Mouse (Mus musculus): ENCODE data around the gene Timp2.
A peak's percentile ranks its signal among the peaks of the same experiment; 100 is the strongest.

Gene Timp2

GRCm38 (mm10) chr11:118369657-118370056 is 14.1 kb upstream of the Timp2 start:
- no peak for DNase-seq (ENCODE audit: low read depth, low spot score)

- no peak for DNase-seq (ENCODE audit: low read depth, low spot score)
Observed at GRCm38 (mm10) chr11:118369251-118369650, 13.7 kb upstream of the Timp2 start.

GRCm38 (mm10) chr11:118368330-118368729 is 12.8 kb upstream of the Timp2 start:
- DNase-seq (ENCODE audit: low read depth, low spot score): no peak

DNA sequence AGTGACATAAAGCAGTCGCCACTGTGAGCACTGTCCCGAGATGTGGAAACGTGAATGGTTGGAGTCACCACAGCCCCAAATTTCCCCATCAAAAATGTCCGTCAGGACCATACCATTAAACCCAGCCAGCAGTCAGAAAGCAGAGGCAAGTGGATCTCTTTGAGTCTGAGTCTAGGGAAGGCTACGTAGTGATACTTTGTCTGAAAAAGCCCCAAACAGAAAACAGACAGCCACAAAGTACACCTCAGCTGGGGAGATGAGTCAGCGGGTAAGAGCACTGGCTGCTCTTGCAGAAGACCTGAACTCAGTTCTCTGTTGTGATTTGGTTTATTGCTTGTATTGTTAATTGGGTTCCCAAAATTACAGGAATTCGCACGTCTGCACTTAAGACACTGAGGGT is 11.0 kb upstream of the Timp2 start:
- DNase-seq (ENCODE audit: low read depth, low spot score): no peak

- DNase-seq (ENCODE audit: low read depth, low spot score): no peak
Observed at GRCm38 (mm10) chr11:118366108-118366507, 10.6 kb upstream of the Timp2 start.

DNA sequence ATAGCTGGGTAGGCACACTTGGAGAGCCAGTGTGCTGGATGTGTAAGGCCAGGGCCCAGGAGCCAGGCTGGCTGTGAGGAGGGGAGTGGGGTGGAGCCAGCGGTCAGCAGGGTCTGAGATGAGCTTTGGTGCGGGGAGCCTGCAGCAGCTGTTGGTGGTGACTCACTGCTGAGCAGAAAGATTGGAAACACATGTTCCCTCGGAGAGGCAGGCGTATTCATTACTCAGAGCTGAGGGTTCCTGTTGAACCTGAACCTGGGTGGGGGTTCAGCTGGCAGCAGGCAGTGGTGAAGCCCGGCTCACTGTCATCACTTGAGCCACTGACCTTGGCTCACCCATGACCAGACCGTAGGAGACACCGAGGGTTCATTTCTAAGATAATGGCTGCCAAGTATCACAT is 9.6 kb upstream of the Timp2 start:
- peak; percentile 80 for DNase-seq (ENCODE audit: low read depth, low spot score)

- no peak for DNase-seq (ENCODE audit: low read depth, low spot score)
Observed at GRCm38 (mm10) chr11:118364021-118364420, 8.5 kb upstream of the Timp2 start.

DNA sequence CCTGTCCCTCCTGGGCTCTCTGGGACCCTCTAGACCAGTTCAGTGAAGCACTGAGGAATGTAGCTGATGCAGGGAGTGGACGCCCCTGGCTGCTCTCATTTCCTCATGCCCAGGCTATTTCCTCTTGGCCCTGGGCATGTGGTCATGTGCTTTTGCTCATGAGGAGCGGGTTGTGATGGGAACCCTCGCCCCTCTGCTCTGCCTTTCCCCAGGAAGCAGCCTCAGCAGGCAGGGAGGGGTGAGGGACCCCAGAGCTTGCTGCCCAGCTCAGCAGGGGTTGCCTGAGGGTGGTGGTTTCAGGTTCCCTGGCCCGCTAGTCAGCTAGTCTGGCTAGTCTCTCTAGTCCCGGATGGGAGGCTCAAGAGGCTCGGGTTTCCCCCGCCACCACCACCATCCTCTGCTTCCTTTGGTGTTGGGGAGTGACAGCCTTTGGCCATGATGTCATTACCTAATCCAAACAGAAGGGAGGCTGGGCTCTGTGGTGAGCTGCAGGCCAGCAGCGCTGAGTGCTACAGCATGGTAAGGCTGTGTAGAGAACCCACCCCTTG is 7.5 kb upstream of the Timp2 start:
- DNase-seq (ENCODE audit: low read depth, low spot score): peak; percentile 70

GRCm38 (mm10) chr11:118362501-118362900 is 7.0 kb upstream of the Timp2 start:
- no peak for DNase-seq (ENCODE audit: low read depth, low spot score)

- DNase-seq (ENCODE audit: low read depth, low spot score): no peak
Observed at GRCm38 (mm10) chr11:118360907-118361341, 5.4 kb upstream of the Timp2 start.

DNA sequence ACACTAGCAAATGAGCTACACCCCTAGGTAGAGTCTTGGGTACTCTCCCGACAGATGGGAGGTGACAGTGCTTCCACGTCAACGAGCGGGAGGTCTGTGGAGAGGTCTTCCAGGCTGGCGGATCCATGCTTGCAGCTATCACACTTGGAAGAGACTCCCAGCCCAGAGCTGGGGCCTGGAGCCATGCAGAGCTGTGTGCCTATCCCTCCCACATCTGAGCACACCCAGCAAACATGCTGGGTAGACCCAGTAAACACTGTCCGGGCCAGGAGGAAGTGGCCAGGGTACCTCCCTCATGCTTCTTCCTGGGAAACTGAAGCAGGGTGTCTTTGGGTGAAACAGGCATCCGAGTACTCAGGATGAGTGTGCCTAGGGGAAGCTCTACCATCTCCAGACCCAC is 5.0 kb upstream of the Timp2 start:
- DNase-seq (ENCODE audit: low read depth, low spot score): no peak

DNA sequence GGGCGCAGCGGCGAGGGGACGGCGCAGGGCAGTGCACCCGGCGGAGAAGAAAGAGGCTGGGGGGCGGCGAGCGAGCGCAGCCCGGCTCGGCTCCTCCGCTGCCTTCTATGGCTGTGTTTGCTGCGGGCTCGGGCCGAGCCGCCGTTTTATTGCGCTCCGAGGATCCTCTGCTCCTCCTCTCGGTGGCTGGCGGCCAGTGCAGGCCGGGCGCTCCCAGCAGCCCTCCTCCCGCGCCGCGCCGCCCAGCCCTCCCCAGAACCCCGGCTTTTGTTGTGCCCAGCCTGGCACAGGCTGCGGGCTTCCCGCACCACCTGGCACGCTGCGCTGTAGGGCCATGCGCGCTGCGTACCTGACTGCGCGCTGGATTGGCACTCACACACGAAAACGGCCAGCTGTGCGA is 335 bp downstream of the Timp2 start:
- DNase-seq (ENCODE audit: low read depth, low spot score): peak; percentile 81

- no peak for DNase-seq (ENCODE audit: low read depth, low spot score)
Observed at GRCm38 (mm10) chr11:118354636-118355191, 826 bp downstream of the Timp2 start.

- DNase-seq (ENCODE audit: low read depth, low spot score): no peak
Observed at GRCm38 (mm10) chr11:118349494-118349893, 6.0 kb downstream of the Timp2 start.

GRCm38 (mm10) chr11:118348877-118349276 is 6.7 kb downstream of the Timp2 start:
- no peak for DNase-seq (ENCODE audit: low read depth, low spot score)

DNA sequence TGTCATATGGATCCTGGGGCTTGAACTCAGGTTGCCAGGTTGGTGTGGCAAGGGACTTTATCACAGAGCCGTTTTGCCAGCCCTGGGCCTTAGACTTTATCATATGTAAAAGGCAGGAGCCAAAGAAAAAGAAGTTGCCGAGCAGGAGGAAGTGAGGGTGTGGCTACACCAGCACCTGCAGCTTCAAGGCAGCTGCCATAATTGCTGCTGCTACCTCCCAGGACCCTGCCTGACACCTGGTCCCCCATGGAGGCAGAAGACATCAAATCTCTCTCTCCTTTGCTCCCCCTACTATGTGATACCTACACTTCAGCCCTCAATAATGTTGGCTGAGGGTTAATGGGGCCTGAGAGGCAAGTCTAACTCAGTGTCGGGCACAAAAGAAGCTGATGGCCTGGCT is 7.1 kb downstream of the Timp2 start:
- no peak for DNase-seq (ENCODE audit: low read depth, low spot score)

GRCm38 (mm10) chr11:118347911-118348310 is 7.6 kb downstream of the Timp2 start:
- DNase-seq (ENCODE audit: low read depth, low spot score): no peak

GRCm38 (mm10) chr11:118347391-118347790 is 8.1 kb downstream of the Timp2 start:
- DNase-seq (ENCODE audit: low read depth, low spot score): no peak

GRCm38 (mm10) chr11:118346395-118347096 is 9.0 kb downstream of the Timp2 start:
- DNase-seq (ENCODE audit: low read depth, low spot score): no peak

DNA sequence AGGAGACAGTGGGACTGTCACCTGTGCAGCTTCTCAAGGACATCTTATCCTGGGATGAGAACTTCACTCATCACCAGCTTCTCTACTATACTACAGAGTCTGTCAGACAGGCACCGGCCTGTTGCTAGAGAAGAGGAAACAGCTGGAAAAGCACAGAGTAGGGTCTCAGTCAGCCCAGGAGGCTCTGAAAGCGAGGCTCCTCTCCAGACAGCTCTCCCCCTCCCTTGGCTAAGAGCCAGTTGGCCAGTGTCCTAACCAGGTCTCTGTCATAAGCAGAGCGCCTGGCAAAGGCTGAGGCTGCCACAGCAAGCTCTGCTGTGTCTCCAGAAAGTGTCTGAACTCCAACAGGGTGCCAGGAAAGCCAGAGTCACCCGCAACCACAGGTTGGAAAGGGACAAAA is 9.8 kb downstream of the Timp2 start:
- no peak for DNase-seq (ENCODE audit: low read depth, low spot score)

DNA sequence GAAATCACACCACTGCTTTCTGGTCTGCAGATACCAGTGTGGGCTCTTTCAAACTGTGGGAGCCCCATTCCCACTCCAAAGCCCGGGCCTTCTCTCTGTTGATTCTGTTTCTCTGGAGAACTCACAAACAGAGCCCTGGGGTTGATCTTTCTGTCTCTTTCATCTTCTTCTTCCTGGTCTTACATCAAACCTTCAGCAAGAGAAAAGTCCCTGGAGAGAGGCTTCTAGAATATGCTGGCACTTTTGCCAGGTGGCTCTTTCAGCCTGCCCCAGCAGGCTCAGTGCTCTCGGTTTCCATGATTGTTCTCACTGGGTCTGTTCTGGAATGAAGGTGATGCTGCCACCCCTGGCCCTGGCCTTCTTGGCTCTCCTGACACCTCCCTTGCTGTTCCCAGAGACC is 11.9 kb downstream of the Timp2 start:
- DNase-seq (ENCODE audit: low read depth, low spot score): no peak

- no peak for DNase-seq (ENCODE audit: low read depth, low spot score)
Observed at GRCm38 (mm10) chr11:118342400-118342981, 13.0 kb downstream of the Timp2 start, which contains the start of gene Cep295nl. TSS of gene Cep295nl (minus strand) at chr11:118342500.

Data from forelimb bud, embryonic 11.5 days (tissue).